Mouse (Mus musculus): Measurements from ENCODE around the gene Gfer. TPM values are rescaled to one million over a fixed set of nuclear protein-coding genes. Genes with fewer than 3 reads are reported as not detected.

Gene Gfer
- polyA plus RNA-seq (2015; fragmentation: Illumina TruSeq; extraction: RNeasy Lipid Tissue Mini Kit (QIAGEN cat#74804); ENCODE audit: insufficient read depth, low replicate concordance), result 16.0 TPM

GRCm38 (mm10) chr17:24696011-24696697 lies at the start of gene Gfer, which contains the start of gene Noxo1:
Gfer (minus strand) TSS chr17:24696156.
Noxo1 (plus strand) TSS chr17:24696234.

GRCm38 (mm10) chr17:24736330-24737051 lies 40.5 kb upstream of the Gfer start, which contains the start of gene Msrb1:
Msrb1 (plus strand) TSS chr17:24736642.

GRCm38 (mm10) chr17:24727618-24728017 lies 31.7 kb upstream of the Gfer start, which contains the start of gene Rpl3l:
Rpl3l (plus strand) TSS chr17:24727820.

GRCm38 (mm10) chr17:24724184-24724583 lies 28.2 kb upstream of the Gfer start, which contains the start of gene Ndufb10:
Ndufb10 (minus strand) TSS chr17:24724478.

GRCm38 (mm10) chr17:24717943-24718342 lies 22.0 kb upstream of the Gfer start, which contains the start of the genes Rnf151 and Rps2:
Rnf151 (minus strand) TSS chr17:24718063.
Rps2 (plus strand) TSS chr17:24718116.

GRCm38 (mm10) chr17:24706982-24707800 lies 11.2 kb upstream of the Gfer start, which contains the start of gene Tbl3:
Tbl3 (minus strand) TSS chr17:24707660.

GRCm38 (mm10) chr17:24689251-24690081 lies 6.5 kb downstream of the Gfer start, which contains the start of gene Syngr3:
Syngr3 (minus strand) TSS chr17:24689955.

GRCm38 (mm10) chr17:24669545-24670245 lies 26.3 kb downstream of the Gfer start, which contains the start of gene Zfp598:
Zfp598 (plus strand) TSS chr17:24669687.

GRCm38 (mm10) chr17:24658017-24658758 lies 37.8 kb downstream of the Gfer start, which contains the start of gene Npw:
Npw (minus strand) TSS chr17:24658457.

GRCm38 (mm10) chr17:24650070-24650616 lies 45.8 kb downstream of the Gfer start, which contains the start of gene Slc9a3r2:
Slc9a3r2 (minus strand) TSS chr17:24650327.

Other genes with a start within 250 kb of the Gfer start
- gene E4f1, start 225.8 kb downstream of the Gfer start, polyA plus RNA-seq (2015; fragmentation: Illumina TruSeq; extraction: RNeasy Lipid Tissue Mini Kit (QIAGEN cat#74804); ENCODE audit: insufficient read depth, low replicate concordance), result 22.7 TPM
- gene Pgp, start 225.8 kb downstream of the Gfer start, polyA plus RNA-seq (2015; fragmentation: Illumina TruSeq; extraction: RNeasy Lipid Tissue Mini Kit (QIAGEN cat#74804); ENCODE audit: insufficient read depth, low replicate concordance), result 18.8 TPM
- gene Bricd5, start 222.3 kb downstream of the Gfer start, polyA plus RNA-seq (2015; fragmentation: Illumina TruSeq; extraction: RNeasy Lipid Tissue Mini Kit (QIAGEN cat#74804); ENCODE audit: insufficient read depth, low replicate concordance), result 0.26 TPM
- 19.8 TPM for gene Mlst8, start 217.1 kb downstream of the Gfer start, polyA plus RNA-seq (2015; fragmentation: Illumina TruSeq; extraction: RNeasy Lipid Tissue Mini Kit (QIAGEN cat#74804); ENCODE audit: insufficient read depth, low replicate concordance)
- gene Caskin1, start 207.6 kb downstream of the Gfer start, polyA plus RNA-seq (2015; fragmentation: Illumina TruSeq; extraction: RNeasy Lipid Tissue Mini Kit (QIAGEN cat#74804); ENCODE audit: insufficient read depth, low replicate concordance), result 0.08 TPM
- 125 TPM for gene Traf7, start 168.2 kb downstream of the Gfer start, polyA plus RNA-seq (2015; fragmentation: Illumina TruSeq; extraction: RNeasy Lipid Tissue Mini Kit (QIAGEN cat#74804); ENCODE audit: insufficient read depth, low replicate concordance)
- 1.7 TPM for gene Rab26, start 161.9 kb downstream of the Gfer start, polyA plus RNA-seq (2015; fragmentation: Illumina TruSeq; extraction: RNeasy Lipid Tissue Mini Kit (QIAGEN cat#74804); ENCODE audit: insufficient read depth, low replicate concordance)
- gene Pkd1, start 146.3 kb downstream of the Gfer start, polyA plus RNA-seq (2015; fragmentation: Illumina TruSeq; extraction: RNeasy Lipid Tissue Mini Kit (QIAGEN cat#74804); ENCODE audit: insufficient read depth, low replicate concordance), result 31.5 TPM
- gene Tsc2, start 63.5 kb downstream of the Gfer start, polyA plus RNA-seq (2015; fragmentation: Illumina TruSeq; extraction: RNeasy Lipid Tissue Mini Kit (QIAGEN cat#74804); ENCODE audit: insufficient read depth, low replicate concordance), result 46.2 TPM
- 3.4 TPM for gene Nthl1, start 63.5 kb downstream of the Gfer start, polyA plus RNA-seq (2015; fragmentation: Illumina TruSeq; extraction: RNeasy Lipid Tissue Mini Kit (QIAGEN cat#74804); ENCODE audit: insufficient read depth, low replicate concordance)
- gene Slc9a3r2, start 45.8 kb downstream of the Gfer start, polyA plus RNA-seq (2015; fragmentation: Illumina TruSeq; extraction: RNeasy Lipid Tissue Mini Kit (QIAGEN cat#74804); ENCODE audit: insufficient read depth, low replicate concordance), result 21.0 TPM
- gene Npw, start 37.7 kb downstream of the Gfer start, polyA plus RNA-seq (2015; fragmentation: Illumina TruSeq; extraction: RNeasy Lipid Tissue Mini Kit (QIAGEN cat#74804); ENCODE audit: insufficient read depth, low replicate concordance), result not detected
- 15.5 TPM for gene Zfp598, start 26.5 kb downstream of the Gfer start, polyA plus RNA-seq (2015; fragmentation: Illumina TruSeq; extraction: RNeasy Lipid Tissue Mini Kit (QIAGEN cat#74804); ENCODE audit: insufficient read depth, low replicate concordance)
- gene Syngr3, start 6.2 kb downstream of the Gfer start, polyA plus RNA-seq (2015; fragmentation: Illumina TruSeq; extraction: RNeasy Lipid Tissue Mini Kit (QIAGEN cat#74804); ENCODE audit: insufficient read depth, low replicate concordance), result not detected
- 4.3 TPM for gene Noxo1, start 78 bp upstream of the Gfer start, polyA plus RNA-seq (2015; fragmentation: Illumina TruSeq; extraction: RNeasy Lipid Tissue Mini Kit (QIAGEN cat#74804); ENCODE audit: insufficient read depth, low replicate concordance)
- gene Tbl3, start 11.5 kb upstream of the Gfer start, polyA plus RNA-seq (2015; fragmentation: Illumina TruSeq; extraction: RNeasy Lipid Tissue Mini Kit (QIAGEN cat#74804); ENCODE audit: insufficient read depth, low replicate concordance), result 8.7 TPM
- not detected for gene Rnf151, start 21.9 kb upstream of the Gfer start, polyA plus RNA-seq (2015; fragmentation: Illumina TruSeq; extraction: RNeasy Lipid Tissue Mini Kit (QIAGEN cat#74804); ENCODE audit: insufficient read depth, low replicate concordance)
- 1,280 TPM for gene Rps2, start 22.0 kb upstream of the Gfer start, polyA plus RNA-seq (2015; fragmentation: Illumina TruSeq; extraction: RNeasy Lipid Tissue Mini Kit (QIAGEN cat#74804); ENCODE audit: insufficient read depth, low replicate concordance)
- gene Ndufb10, start 28.3 kb upstream of the Gfer start, polyA plus RNA-seq (2015; fragmentation: Illumina TruSeq; extraction: RNeasy Lipid Tissue Mini Kit (QIAGEN cat#74804); ENCODE audit: insufficient read depth, low replicate concordance), result 148 TPM
- gene Rpl3l, start 31.7 kb upstream of the Gfer start, polyA plus RNA-seq (2015; fragmentation: Illumina TruSeq; extraction: RNeasy Lipid Tissue Mini Kit (QIAGEN cat#74804); ENCODE audit: insufficient read depth, low replicate concordance), result not detected
- 62.1 TPM for gene Msrb1, start 40.5 kb upstream of the Gfer start, polyA plus RNA-seq (2015; fragmentation: Illumina TruSeq; extraction: RNeasy Lipid Tissue Mini Kit (QIAGEN cat#74804); ENCODE audit: insufficient read depth, low replicate concordance)
- gene Hs3st6, start 56.8 kb upstream of the Gfer start, polyA plus RNA-seq (2015; fragmentation: Illumina TruSeq; extraction: RNeasy Lipid Tissue Mini Kit (QIAGEN cat#74804); ENCODE audit: insufficient read depth, low replicate concordance), result not detected
- gene Meiob, start 108.1 kb upstream of the Gfer start, polyA plus RNA-seq (2015; fragmentation: Illumina TruSeq; extraction: RNeasy Lipid Tissue Mini Kit (QIAGEN cat#74804); ENCODE audit: insufficient read depth, low replicate concordance), result 0.51 TPM
- gene Hagh, start 144.0 kb upstream of the Gfer start, polyA plus RNA-seq (2015; fragmentation: Illumina TruSeq; extraction: RNeasy Lipid Tissue Mini Kit (QIAGEN cat#74804); ENCODE audit: insufficient read depth, low replicate concordance), result 62.0 TPM
- gene Fahd1, start 154.2 kb upstream of the Gfer start, polyA plus RNA-seq (2015; fragmentation: Illumina TruSeq; extraction: RNeasy Lipid Tissue Mini Kit (QIAGEN cat#74804); ENCODE audit: insufficient read depth, low replicate concordance), result 9.4 TPM
- gene Igfals, start 169.8 kb upstream of the Gfer start, polyA plus RNA-seq (2015; fragmentation: Illumina TruSeq; extraction: RNeasy Lipid Tissue Mini Kit (QIAGEN cat#74804); ENCODE audit: insufficient read depth, low replicate concordance), result 0.36 TPM
- 30.4 TPM for gene Nubp2, start 190.2 kb upstream of the Gfer start, polyA plus RNA-seq (2015; fragmentation: Illumina TruSeq; extraction: RNeasy Lipid Tissue Mini Kit (QIAGEN cat#74804); ENCODE audit: insufficient read depth, low replicate concordance)
- gene Spsb3, start 190.5 kb upstream of the Gfer start, polyA plus RNA-seq (2015; fragmentation: Illumina TruSeq; extraction: RNeasy Lipid Tissue Mini Kit (QIAGEN cat#74804); ENCODE audit: insufficient read depth, low replicate concordance), result 12.0 TPM
- gene Eme2, start 198.9 kb upstream of the Gfer start, polyA plus RNA-seq (2015; fragmentation: Illumina TruSeq; extraction: RNeasy Lipid Tissue Mini Kit (QIAGEN cat#74804); ENCODE audit: insufficient read depth, low replicate concordance), result 12.4 TPM
- gene Mrps34, start 199.0 kb upstream of the Gfer start, polyA plus RNA-seq (2015; fragmentation: Illumina TruSeq; extraction: RNeasy Lipid Tissue Mini Kit (QIAGEN cat#74804); ENCODE audit: insufficient read depth, low replicate concordance), result 18.6 TPM
- 14.5 TPM for gene Nme3, start 200.3 kb upstream of the Gfer start, polyA plus RNA-seq (2015; fragmentation: Illumina TruSeq; extraction: RNeasy Lipid Tissue Mini Kit (QIAGEN cat#74804); ENCODE audit: insufficient read depth, low replicate concordance)
- gene Mapk8ip3, start 240.8 kb upstream of the Gfer start, polyA plus RNA-seq (2015; fragmentation: Illumina TruSeq; extraction: RNeasy Lipid Tissue Mini Kit (QIAGEN cat#74804); ENCODE audit: insufficient read depth, low replicate concordance), result 68.1 TPM